Mouse (Mus musculus) midbrain, embryonic 15.5 days (tissue): ENCODE results near the gene Serpinb6c. TPM values are rescaled to one million over a fixed set of nuclear protein-coding genes. Genes with fewer than 3 reads are reported as not detected.
A peak's percentile ranks its signal among the peaks of the same experiment; 100 is the strongest.
"Not testable (repeated sequence)": the region's sequence is repeated elsewhere in the genome, so short reads cannot be mapped to it uniquely, and the experiment has no call there.

ENCODE experiments used
- ATAC-seq: fragments of 200-750 bp; cut with Nextera tagmentation; replicated peaks from 2 replicates; pipeline ENCODE4 v1.8.0; 2017; ENCODE audit warnings: moderate TSS enrichment
- H3K27ac ChIP-seq: fragments of 300-500 bp; sonication (generic); 2 replicates; pipeline ENCODE4 v1.5.1; 2015; ENCODE audit warnings: mild to moderate bottlenecking, inconsistent platforms
- H3K27me3 ChIP-seq: fragments of 300-500 bp; sonication (generic); replicated peaks from 2 replicates; pipeline ENCODE4 v1.6.1; 2015; ENCODE audit warnings: inconsistent platforms
- H3K36me3 ChIP-seq: fragments of 300-500 bp; sonication (generic); replicated peaks from 2 replicates; pipeline ENCODE4 v1.6.1; 2015; ENCODE audit warnings: inconsistent platforms
- H3K4me1 ChIP-seq: fragments of 300-500 bp; sonication (generic); 2 replicates; pipeline ENCODE4 v1.6.1; 2015; ENCODE audit warnings: inconsistent platforms
- H3K4me2 ChIP-seq: fragments of 300-500 bp; sonication (generic); 2 replicates; pipeline ENCODE4 v1.6.1; 2015; ENCODE audit warnings: inconsistent platforms, mild to moderate bottlenecking, moderate library complexity
- H3K4me3 ChIP-seq: fragments of 300-500 bp; sonication (generic); 2 replicates; pipeline ENCODE4 v1.5.1; 2015; ENCODE audit warnings: mild to moderate bottlenecking, inconsistent platforms
- H3K9ac ChIP-seq: fragments of 300-500 bp; sonication (generic); 2 replicates; pipeline ENCODE4 v1.6.1; 2015; ENCODE audit warnings: mild to moderate bottlenecking, inconsistent platforms
- H3K9me3 ChIP-seq: fragments of 300-500 bp; sonication (generic); 2 replicates; pipeline ENCODE4 v1.6.1; 2016; ENCODE audit warnings: inconsistent platforms
- WGBS: fragments of 180-500 bp; shearing (Covaris S2); methylation state at CpG from one replicate; pipeline ENCODE4 v1.1.7; 2015; ENCODE audit warnings: mixed read lengths; 5-methylcytosine and 5-hydroxymethylcytosine counted together
- polyA plus RNA-seq: library from polyadenylated mRNA; unstranded; fragments of >200 nt; fragmentation: Nextera tagmentation; extraction: Ambion mirVana; gene quantifications from 2 replicates; pipeline ENCODE4 v1.2.1, GENCODE M21; 2015

The Serpinb6c gene
- polyA plus RNA-seq = 0.51 TPM in 1 of 2 replicates, not detected in the other

- H3K36me3 ChIP-seq = no peaks in the 10 kb centered on the region
- no peak for ATAC-seq
- H3K4me1 ChIP-seq = no peaks in the 10 kb centered on the region
- WGBS = 75% methylated on average over 18 of the region's 18 CpGs
- H3K9ac ChIP-seq = no peak within 1 kb of the TSS
- H3K27ac ChIP-seq = no peak within 1 kb of the TSS
- H3K27me3 ChIP-seq = no peaks in the 10 kb centered on the region
- H3K4me3 ChIP-seq = no peak within 1 kb of the TSS
- H3K9me3 ChIP-seq = no peaks in the 10 kb centered on the region
- no peak within 1 kb of the TSS for H3K4me2 ChIP-seq
Measured at GRCm38 (mm10) chr13:33905176-33905954, at the start of gene Serpinb6c. Serpinb6c (minus strand) TSS chr13:33905708.

- Histone ChIP-seq H3K27ac (no peak overlapping the region), H3K9ac (no peak overlapping the region), H3K4me2 (no peak overlapping the region), H3K27me3 (no peaks in the 10 kb centered on the region), H3K9me3 (no peaks in the 10 kb centered on the region), H3K36me3 (no peaks in the 10 kb centered on the region), H3K4me1 (no peaks in the 10 kb centered on the region), H3K4me3 (no peak overlapping the region)
- WGBS = 81% methylated on average over 2 of the region's 2 CpGs
- no peak for ATAC-seq
Measured at GRCm38 (mm10) chr13:33952947-33953346, 47.4 kb upstream of the Serpinb6c start.

- 73% methylated on average over 1 of the region's 1 CpGs for WGBS
Measured at GRCm38 (mm10) chr13:33952075-33952449, 46.6 kb upstream of the Serpinb6c start.

GRCm38 (mm10) chr13:33951308-33952074 lies 46.0 kb upstream of the Serpinb6c start:
- H3K9me3 ChIP-seq = no peaks in the 10 kb centered on the region
- H3K4me2 ChIP-seq = no peak overlapping the region
- no peaks in the 10 kb centered on the region for H3K27me3 ChIP-seq
- H3K4me1 ChIP-seq = no peaks in the 10 kb centered on the region
- ATAC-seq = no peak
- no peak overlapping the region for H3K27ac ChIP-seq
- H3K9ac ChIP-seq = no peak overlapping the region
- no peak overlapping the region for H3K4me3 ChIP-seq
- H3K36me3 ChIP-seq = no peaks in the 10 kb centered on the region
- 86% methylated on average over 4 of the region's 4 CpGs for WGBS

More at GRCm38 (mm10) chr13:33952075-33952449, 46.6 kb upstream of the Serpinb6c start:
- no peaks in the 10 kb centered on the region for H3K36me3 ChIP-seq
- no peaks in the 10 kb centered on the region for H3K4me1 ChIP-seq
- no peak for ATAC-seq
- H3K27me3 ChIP-seq = no peaks in the 10 kb centered on the region
- no peak overlapping the region for H3K4me2 ChIP-seq
- H3K4me3 ChIP-seq = no peak overlapping the region
- no peaks in the 10 kb centered on the region for H3K9me3 ChIP-seq
- H3K9ac ChIP-seq = no peak overlapping the region
- H3K27ac ChIP-seq = no peak overlapping the region

- no peak overlapping the region for H3K4me3 ChIP-seq
- no peaks in the 10 kb centered on the region for H3K27me3 ChIP-seq
- no peak overlapping the region for H3K4me2 ChIP-seq
- 47% methylated on average over 4 of the region's 4 CpGs for WGBS
- H3K36me3 ChIP-seq = no peaks in the 10 kb centered on the region
- ATAC-seq = no peak
- no peaks in the 10 kb centered on the region for H3K9me3 ChIP-seq
- no peak overlapping the region for H3K27ac ChIP-seq
- no peak overlapping the region for H3K9ac ChIP-seq
- no peaks in the 10 kb centered on the region for H3K4me1 ChIP-seq
Measured at GRCm38 (mm10) chr13:33942212-33942779, 36.8 kb upstream of the Serpinb6c start.

DNA sequence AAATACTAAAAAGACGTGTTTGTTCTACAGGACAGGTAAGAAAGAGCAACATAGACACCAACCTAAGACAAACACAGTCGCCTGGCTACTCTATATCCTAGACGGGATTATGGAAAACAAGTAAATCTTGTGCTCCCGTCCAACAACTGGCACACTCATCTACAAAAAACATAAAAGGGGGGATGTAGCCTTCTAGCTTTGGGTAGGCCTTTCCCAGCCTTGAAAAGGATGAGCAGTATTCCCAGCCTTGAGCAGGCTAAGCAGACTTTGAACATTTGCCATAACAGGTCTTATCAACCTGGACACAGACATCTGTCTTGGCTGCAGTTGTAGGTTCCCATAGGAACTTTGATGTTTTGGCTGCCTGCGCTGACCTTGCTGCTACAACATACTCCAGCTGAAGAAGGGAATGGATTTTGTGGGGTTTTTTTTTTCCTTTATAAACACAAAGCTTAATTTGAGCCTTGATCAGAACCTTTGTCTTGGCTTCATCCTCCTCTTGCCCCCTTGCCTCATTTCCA lies 35.8 kb upstream of the Serpinb6c start:
- no peak for ATAC-seq
- WGBS = 80% methylated on average over 5 of the region's 5 CpGs
- no peak overlapping the region for H3K4me2 ChIP-seq
- H3K9me3 ChIP-seq = no peaks in the 10 kb centered on the region
- no peaks in the 10 kb centered on the region for H3K27me3 ChIP-seq
- H3K4me1 ChIP-seq = no peaks in the 10 kb centered on the region
- no peaks in the 10 kb centered on the region for H3K36me3 ChIP-seq
- H3K27ac ChIP-seq = no peak overlapping the region
- no peak overlapping the region for H3K4me3 ChIP-seq
- H3K9ac ChIP-seq = no peak overlapping the region

DNA sequence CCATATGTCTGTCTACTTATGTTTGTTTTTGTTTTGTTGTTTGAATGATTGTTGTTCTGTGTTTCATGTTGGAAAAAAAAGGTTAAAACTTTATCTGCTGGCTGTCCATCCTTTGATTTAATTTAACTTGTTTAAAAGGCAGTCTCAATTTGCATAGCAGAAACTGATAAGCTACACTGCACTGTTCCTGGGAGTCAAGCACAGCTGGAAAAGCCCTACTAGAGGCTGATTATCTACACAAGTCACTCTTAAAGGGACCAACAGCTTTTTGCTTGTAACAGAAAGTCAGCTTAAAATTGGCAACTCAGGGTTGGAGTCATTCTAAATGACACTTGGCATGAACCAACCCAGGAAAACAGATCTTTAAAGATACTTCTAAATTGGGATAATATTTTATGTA lies 32.1 kb upstream of the Serpinb6c start:
- not testable (repeated sequence) for H3K4me3 ChIP-seq, H3K27me3 ChIP-seq, H3K4me2 ChIP-seq, H3K27ac ChIP-seq, H3K9ac ChIP-seq, H3K9me3 ChIP-seq, ATAC-seq, H3K36me3 ChIP-seq, H3K4me1 ChIP-seq

GRCm38 (mm10) chr13:33937151-33937550 lies 31.6 kb upstream of the Serpinb6c start:
- H3K27ac ChIP-seq = no peak overlapping the region
- H3K4me3 ChIP-seq = no peak overlapping the region
- H3K27me3 ChIP-seq = no peaks in the 10 kb centered on the region
- WGBS = 68% methylated on average over 5 of the region's 5 CpGs
- no peak overlapping the region for H3K4me2 ChIP-seq
- H3K9ac ChIP-seq = no peak overlapping the region
- H3K36me3 ChIP-seq = no peaks in the 10 kb centered on the region
- no peaks in the 10 kb centered on the region for H3K9me3 ChIP-seq
- H3K4me1 ChIP-seq = peaks cover 8% of the 10 kb centered on the region; the same call in 1 of the 2 replicates
- no peak for ATAC-seq

GRCm38 (mm10) chr13:33935465-33936181 lies 30.1 kb upstream of the Serpinb6c start:
- Histone ChIP-seq H3K27ac (no peak overlapping the region), H3K4me1 (peaks cover 8% of the 10 kb centered on the region; the same call in 1 of the 2 replicates), H3K4me2 (peak overlapping the region; percentile 91), H3K9ac (peak overlapping the region; percentile 68), H3K27me3 (no peaks in the 10 kb centered on the region), H3K9me3 (no peaks in the 10 kb centered on the region), H3K4me3 (peak overlapping the region; percentile 60), H3K36me3 (no peaks in the 10 kb centered on the region)
- ATAC-seq = peak; percentile 90
- WGBS = under 1% methylated on average over 44 of the region's 44 CpGs

DNA sequence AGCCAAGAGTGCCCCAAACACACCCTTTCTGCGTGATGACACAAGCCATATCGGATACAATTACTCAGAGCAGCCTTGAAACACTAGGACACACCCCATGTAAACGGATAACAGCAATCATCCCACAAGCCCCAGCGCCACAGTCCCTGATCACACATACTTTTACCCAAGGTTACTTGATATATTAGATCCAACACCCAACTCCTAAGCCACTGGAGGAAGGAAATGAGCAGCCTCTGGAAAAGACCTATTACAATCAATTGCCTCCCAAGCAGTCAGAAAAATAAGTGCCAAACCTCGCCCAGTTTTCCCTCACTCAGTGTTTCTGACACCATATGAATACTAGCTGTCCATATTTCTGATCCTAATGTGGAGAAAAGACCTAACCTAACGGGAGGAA lies 29.2 kb upstream of the Serpinb6c start:
- Histone ChIP-seq H3K9ac (no peak overlapping the region), H3K27me3 (no peaks in the 10 kb centered on the region), H3K27ac (no peak overlapping the region), H3K9me3 (no peaks in the 10 kb centered on the region), H3K4me1 (peaks cover 8% of the 10 kb centered on the region; the same call in 1 of the 2 replicates), H3K4me3 (peak overlapping the region; percentile 60; the same call in 1 of the 2 replicates), H3K36me3 (no peaks in the 10 kb centered on the region), H3K4me2 (peak overlapping the region; percentile 91; the same call in 1 of the 2 replicates)
- ATAC-seq = no peak
- WGBS = 80% methylated on average over 6 of the region's 6 CpGs

GRCm38 (mm10) chr13:33930912-33931311 lies 25.4 kb upstream of the Serpinb6c start:
- no peak overlapping the region for H3K27ac ChIP-seq
- H3K27me3 ChIP-seq = no peaks in the 10 kb centered on the region
- H3K4me3 ChIP-seq = no peak overlapping the region
- no peaks in the 10 kb centered on the region for H3K36me3 ChIP-seq
- WGBS = 86% methylated on average over 3 of the region's 3 CpGs
- H3K4me2 ChIP-seq = no peak overlapping the region
- H3K9ac ChIP-seq = no peak overlapping the region
- no peak for ATAC-seq
- no peaks in the 10 kb centered on the region for H3K9me3 ChIP-seq
- peaks cover 7% of the 10 kb centered on the region; the same call in 1 of the 2 replicates for H3K4me1 ChIP-seq
